In the genomic region with DNA sequence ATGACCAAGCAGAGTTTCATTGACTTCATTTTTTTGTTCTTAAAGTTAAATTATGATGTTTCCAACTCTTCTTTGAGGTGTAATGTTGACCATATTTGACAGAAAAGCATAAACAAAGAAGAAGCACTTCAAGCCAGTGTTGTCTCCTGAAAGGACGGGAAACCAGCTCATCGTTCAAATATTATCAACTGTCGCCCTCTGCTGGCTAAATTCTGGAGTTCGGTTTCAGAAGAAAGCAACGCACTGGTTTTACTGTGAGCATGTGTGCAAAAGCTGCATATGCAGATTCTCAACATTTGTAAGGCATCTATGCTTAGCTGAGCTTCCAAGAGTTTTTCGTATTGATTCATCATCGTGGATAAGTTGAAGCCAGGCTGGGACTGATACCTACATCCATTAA, we compare ENCODE assay signal across 9 mouse cellular contexts.
DNase-seq lines count a peak whose midpoint lies in the region; ATAC-seq and TF ChIP-seq lines count a peak whose summit lies in the region.
"Had no signal": no experiment of that assay in that cellular context is flagged by ENCODE, and none has a peak within 500 bp of the region (broad histone marks: within the 10 kb centered on the region; RNA-seq: fewer than 3 reads in every experiment).

No protein-coding gene starts in this region.

- H3K36me3 ChIP-seq in kidney, embryonic 16.5 days (ENCODE audit: insufficient read depth, low read length) = no peaks in the 10 kb centered on the region
- H3K36me3 ChIP-seq in limb, embryonic 13.5 days = no peaks in the 10 kb centered on the region
- H3K36me3 ChIP-seq: embryonic facial prominence, embryonic 12.5 days had no signal

- peak; percentile 49; the same call in 1 of the 2 replicates for ATAC-seq in kidney, embryonic 16.5 days (ENCODE audit: low FRiP score, low TSS enrichment)
- ATAC-seq in limb, embryonic 13.5 days (ENCODE audit: low FRiP score, low read depth) = peak; percentile 32

- TF ChIP-seq POLR2A in cortical plate, adult 2 months (IDR thresholded peaks at IDR 0.05; ENCODE audit: extremely low read depth, insufficient read depth, low read length) = no peak

- H3K27ac ChIP-seq in cortical plate, adult 2 months (ENCODE audit: insufficient read depth, low read length) = no peak overlapping the region
- no peak overlapping the region for H3K27ac ChIP-seq in kidney, embryonic 16.5 days (ENCODE audit: low read length)
- no peak overlapping the region for H3K27ac ChIP-seq in limb, embryonic 13.5 days
- H3K27ac ChIP-seq: embryonic facial prominence, embryonic 12.5 days had no signal

- peak; percentile 94 for DNase-seq in 3T3-L1 (ENCODE audit: low read depth, low spot score)
- DNase-seq in adrenal gland, adult (ENCODE audit: inconsistent age in 2 of 2, low spot score in 1 of 2) = peak; percentile 54 to 94
- peak; percentile 13 to 61 for DNase-seq in gastrocnemius, postnatal 36 days
- DNase-seq in neural tube, embryonic 10.5 days (ENCODE audit: extremely low spot score, low spot score) = peak; percentile 77
- DNase-seq in testis, postnatal 14 days (ENCODE audit: low spot score) = peak; percentile 24

- no peak overlapping the region for H3K4me3 ChIP-seq in cortical plate, adult 2 months (ENCODE audit: insufficient read depth, low read length)
- H3K4me3 ChIP-seq in kidney, embryonic 16.5 days (ENCODE audit: low read length) = no peak overlapping the region
- no peak overlapping the region for H3K4me3 ChIP-seq in limb, embryonic 13.5 days
- H3K4me3 ChIP-seq: embryonic facial prominence, embryonic 12.5 days had no signal

- H3K9ac ChIP-seq in kidney, embryonic 16.5 days (replicated peaks; ENCODE audit: low read length) = no peak overlapping the region
- H3K9ac ChIP-seq in limb, embryonic 13.5 days = no peak overlapping the region
- H3K9ac ChIP-seq: embryonic facial prominence, embryonic 12.5 days had no signal

- no peak overlapping the region for H3K4me2 ChIP-seq in kidney, embryonic 16.5 days (replicated peaks; ENCODE audit: low read depth, low read length)
- H3K4me2 ChIP-seq in limb, embryonic 13.5 days (replicated peaks) = no peak overlapping the region
- H3K4me2 ChIP-seq: embryonic facial prominence, embryonic 12.5 days had no signal

- intact Hi-C loops in gastrocnemius, postnatal 36 days (cut with DNase I) = loop anchor here (5.0 to 10.0 kb wide), 4 partner anchors 825 to 1458 kb away; a partner anchor contains a TSS

- TF ChIP-seq CTCF in cortical plate, adult 2 months (IDR thresholded peaks at IDR 0.05; ENCODE audit: extremely low read depth, insufficient read depth, low read length) = peak; percentile 83

- H3K9me3 ChIP-seq in kidney, embryonic 16.5 days (ENCODE audit: low read length) = no peaks in the 10 kb centered on the region
- H3K9me3 ChIP-seq in limb, embryonic 13.5 days = no peaks in the 10 kb centered on the region
- H3K9me3 ChIP-seq: embryonic facial prominence, embryonic 12.5 days had no signal

- H3K4me1 ChIP-seq in cortical plate, adult 2 months (ENCODE audit: control insufficient read depth, insufficient read depth, low read length) = no peaks in the 10 kb centered on the region
- H3K4me1 ChIP-seq in kidney, embryonic 16.5 days (ENCODE audit: insufficient read depth, low read length) = no peaks in the 10 kb centered on the region
- H3K4me1 ChIP-seq in limb, embryonic 13.5 days = no peaks in the 10 kb centered on the region; the same call in 1 of the 2 replicates
- H3K4me1 ChIP-seq: embryonic facial prominence, embryonic 12.5 days had no signal

- 6% methylated on average over 7 of the region's 7 CpGs for WGBS in kidney, embryonic 16.5 days
- WGBS in limb, embryonic 13.5 days = 6% methylated on average over 7 of the region's 7 CpGs

- H3K27me3 ChIP-seq in kidney, embryonic 16.5 days (ENCODE audit: insufficient read depth, low read length) = no peaks in the 10 kb centered on the region
- no peaks in the 10 kb centered on the region for H3K27me3 ChIP-seq in limb, embryonic 13.5 days
- H3K27me3 ChIP-seq: embryonic facial prominence, embryonic 12.5 days had no signal

Comparison
In these comparisons a context has a peak if more than half of its experiments do, and no peak if none do; other contexts are left out.
1. DNase-seq: peak in every context shown above with its lines; median percentile 94 in 3T3-L1; 77 in neural tube, embryonic 10.5 days; 74 in adrenal gland, adult; 37 in gastrocnemius, postnatal 36 days; 24 in testis, postnatal 14 days.